Mouse (Mus musculus): Measurements from ENCODE around the gene Crebrf. TPM values are rescaled to one million over a fixed set of nuclear protein-coding genes. Genes with fewer than 3 reads are reported as not detected.

The Crebrf gene
- total RNA-seq, 2 experiments from 2014 or later, result 25.9 to 65.0 TPM

GRCm38 (mm10) chr17:26702621-26703020, 12.8 kb upstream of the Crebrf start:
- no peak for ATAC-seq (replicated peaks; ENCODE audit: low FRiP score, poor library complexity, severe bottlenecking)

- ATAC-seq (replicated peaks; ENCODE audit: low FRiP score, poor library complexity, severe bottlenecking), result no peak
These were observed 11.8 kb upstream of the Crebrf start for GRCm38 (mm10) chr17:26703671-26704070.

GRCm38 (mm10) chr17:26705463-26706359, 9.7 kb upstream of the Crebrf start:
- no peak for ATAC-seq (replicated peaks; ENCODE audit: low FRiP score, poor library complexity, severe bottlenecking)

GRCm38 (mm10) chr17:26707066-26707465, 8.4 kb upstream of the Crebrf start:
- ATAC-seq (replicated peaks; ENCODE audit: low FRiP score, poor library complexity, severe bottlenecking), result no peak

- no peak for ATAC-seq (replicated peaks; ENCODE audit: low FRiP score, poor library complexity, severe bottlenecking)
These were observed 7.0 kb upstream of the Crebrf start for GRCm38 (mm10) chr17:26708499-26708898.

- ATAC-seq (replicated peaks; ENCODE audit: low FRiP score, poor library complexity, severe bottlenecking), result no peak
These were observed 6.4 kb upstream of the Crebrf start for GRCm38 (mm10) chr17:26708993-26709590.

- no peak for ATAC-seq (replicated peaks; ENCODE audit: low FRiP score, poor library complexity, severe bottlenecking)
These were observed 5.4 kb upstream of the Crebrf start for GRCm38 (mm10) chr17:26710049-26710448.

- ATAC-seq (replicated peaks; ENCODE audit: low FRiP score, poor library complexity, severe bottlenecking), result peak; percentile 82
These were observed 667 bp downstream of the Crebrf start for GRCm38 (mm10) chr17:26715916-26716717.

- no peak for ATAC-seq (replicated peaks; ENCODE audit: low FRiP score, poor library complexity, severe bottlenecking)
These were observed 2.4 kb downstream of the Crebrf start for GRCm38 (mm10) chr17:26717868-26718267.

GRCm38 (mm10) chr17:26719405-26719804, 4.0 kb downstream of the Crebrf start:
- ATAC-seq (replicated peaks; ENCODE audit: low FRiP score, poor library complexity, severe bottlenecking), result no peak

GRCm38 (mm10) chr17:26721802-26722201, 6.4 kb downstream of the Crebrf start:
- ATAC-seq (replicated peaks; ENCODE audit: low FRiP score, poor library complexity, severe bottlenecking), result peak; percentile 67

- no peak for ATAC-seq (replicated peaks; ENCODE audit: low FRiP score, poor library complexity, severe bottlenecking)
These were observed 9.3 kb downstream of the Crebrf start for GRCm38 (mm10) chr17:26724790-26725189.

- no peak for ATAC-seq (replicated peaks; ENCODE audit: low FRiP score, poor library complexity, severe bottlenecking)
These were observed 11.2 kb downstream of the Crebrf start for GRCm38 (mm10) chr17:26726674-26727073.

- no peak for ATAC-seq (replicated peaks; ENCODE audit: low FRiP score, poor library complexity, severe bottlenecking)
These were observed 11.8 kb downstream of the Crebrf start for GRCm38 (mm10) chr17:26727110-26727755.

GRCm38 (mm10) chr17:26742581-26742980, 27.1 kb downstream of the Crebrf start:
- no peak for ATAC-seq (replicated peaks; ENCODE audit: low FRiP score, poor library complexity, severe bottlenecking)

GRCm38 (mm10) chr17:26743294-26743693, 27.8 kb downstream of the Crebrf start:
- ATAC-seq (replicated peaks; ENCODE audit: low FRiP score, poor library complexity, severe bottlenecking), result no peak

GRCm38 (mm10) chr17:26749975-26750374, 34.5 kb downstream of the Crebrf start:
- ATAC-seq (replicated peaks; ENCODE audit: low FRiP score, poor library complexity, severe bottlenecking), result no peak

- no peak for ATAC-seq (replicated peaks; ENCODE audit: low FRiP score, poor library complexity, severe bottlenecking)
These were observed 36.8 kb downstream of the Crebrf start for GRCm38 (mm10) chr17:26752297-26752696.

GRCm38 (mm10) chr17:26753476-26753875, 38.0 kb downstream of the Crebrf start:
- ATAC-seq (replicated peaks; ENCODE audit: low FRiP score, poor library complexity, severe bottlenecking), result 0 out of 2 replicates have a peak, but pooled peaks have one; percentile 27
